Mouse (Mus musculus) cerebellum, adult 2 months (tissue): ENCODE results near the gene Cbx7.

Source experiments
- CTCF ChIP-seq: fragments of 200-500 bp; IDR thresholded peaks from 2 replicates; pipeline ENCODE4 v1.5.1; 2011; ENCODE audit warnings: low read depth, mild to moderate bottlenecking, control low read depth, low read length, moderate library complexity, borderline replicate concordance; ENCODE audit not compliant: insufficient read depth
- POLR2A ChIP-seq: fragments of 200-500 bp; IDR thresholded peaks from 2 replicates; pipeline ENCODE4 v1.6.1; 2011; ENCODE audit warnings: low read length, control low read depth, borderline replicate concordance; ENCODE audit not compliant: insufficient read depth

- TF ChIP-seq POLR2A (no peak), CTCF (no peak)
Measured at GRCm38 (mm10) chr15:80006156-80006555, 35.2 kb upstream of the Cbx7 start.
